Mouse (Mus musculus): ENCODE results near the gene Akr1c20. TPM values are rescaled to one million over a fixed set of nuclear protein-coding genes. Genes with fewer than 3 reads are reported as not detected.

Akr1c20 gene
- total RNA-seq (2021), result not detected

- DNase-seq (ENCODE audit: low spot score in 2 of 2), result no peak
These were observed at the start of gene Akr1c20 for GRCm38 (mm10) chr13:4523201-4523838. TSS of gene Akr1c20 (minus strand) at chr13:4523345.

GRCm38 (mm10) chr13:4565996-4566395 lies 42.9 kb upstream of the Akr1c20 start:
- intact Hi-C loops (cut with DNase I), result no loop called here
- DNase-seq (ENCODE audit: low spot score in 2 of 2), result no peak

More at GRCm38 (mm10) chr13:4523201-4523838, at the start of gene Akr1c20:
- intact Hi-C loops (cut with DNase I), result no loop called here

GRCm38 (mm10) chr13:4560500-4560899 lies 37.4 kb upstream of the Akr1c20 start:
- DNase-seq (ENCODE audit: low spot score in 2 of 2), result no peak
- intact Hi-C loops (cut with DNase I), result no loop called here

- intact Hi-C loops (cut with DNase I), result no loop called here
These were observed 36.0 kb upstream of the Akr1c20 start for GRCm38 (mm10) chr13:4559143-4559542.

GRCm38 (mm10) chr13:4514811-4515210 lies 8.3 kb downstream of the Akr1c20 start:
- intact Hi-C loops (cut with DNase I), result no loop called here
- no peak for DNase-seq (ENCODE audit: low spot score in 2 of 2)

More at GRCm38 (mm10) chr13:4559143-4559542, 36.0 kb upstream of the Akr1c20 start:
- no peak for DNase-seq (ENCODE audit: low spot score in 2 of 2)

DNA sequence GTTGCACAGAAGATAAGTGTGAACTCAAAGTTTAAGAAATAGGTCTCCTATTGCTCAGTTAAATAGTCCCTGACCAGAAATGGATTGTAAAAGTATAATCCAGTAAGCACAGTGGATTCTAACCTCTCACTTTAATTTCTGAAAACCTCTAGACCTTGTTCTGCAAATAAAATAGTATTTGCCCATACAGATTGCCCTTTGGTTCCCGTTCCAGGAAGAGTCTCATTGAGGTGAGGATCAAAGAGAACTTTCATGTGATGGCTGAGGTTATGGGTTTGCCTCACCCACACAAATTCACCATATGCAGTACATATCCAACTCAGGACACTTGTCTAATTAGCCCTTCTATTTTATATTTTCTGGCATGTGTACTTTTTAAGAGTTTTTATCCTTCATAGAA lies 55.2 kb downstream of the Akr1c20 start:
- DNase-seq (ENCODE audit: low spot score in 2 of 2), result no peak
- intact Hi-C loops (cut with DNase I), result no loop called here

DNA sequence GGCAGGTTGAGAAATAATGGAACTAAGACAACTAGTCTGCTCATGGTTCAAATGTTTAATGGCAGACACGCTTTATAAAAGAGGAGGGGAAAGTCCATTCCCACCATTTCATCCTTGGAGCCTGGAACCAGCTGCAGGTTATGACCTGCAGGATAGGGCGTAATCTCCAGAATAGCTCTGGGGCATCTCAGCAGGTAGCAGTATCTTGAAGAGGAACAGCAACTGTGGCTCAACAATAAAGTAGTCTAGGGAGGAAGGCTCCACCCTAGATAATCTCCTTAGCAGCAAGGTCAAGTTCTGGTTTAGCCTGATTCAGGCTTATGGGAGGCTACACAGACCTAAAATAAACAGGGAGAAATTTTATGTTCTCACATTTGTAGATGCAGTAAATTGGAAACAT lies 57.5 kb downstream of the Akr1c20 start:
- intact Hi-C loops (cut with DNase I), result no loop called here
- DNase-seq (ENCODE audit: low spot score in 2 of 2), result no peak

Other genes with a start within 250 kb of the Akr1c20 start
- gene Akr1c12, start 243.9 kb downstream of the Akr1c20 start, total RNA-seq (2021), result not detected
- gene Akr1c6, start 89.0 kb downstream of the Akr1c20 start, total RNA-seq (2021), result not detected
- gene Akr1c21, start 50.7 kb upstream of the Akr1c20 start, total RNA-seq (2021), result not detected
- 10 to 100 TPM; 18.5 to 19.8 TPM for gene Akr1e1, start 85.8 kb upstream of the Akr1c20 start, total RNA-seq (2021)